20 mouse cellular contexts compared by ENCODE assay signal in the genomic region with DNA sequence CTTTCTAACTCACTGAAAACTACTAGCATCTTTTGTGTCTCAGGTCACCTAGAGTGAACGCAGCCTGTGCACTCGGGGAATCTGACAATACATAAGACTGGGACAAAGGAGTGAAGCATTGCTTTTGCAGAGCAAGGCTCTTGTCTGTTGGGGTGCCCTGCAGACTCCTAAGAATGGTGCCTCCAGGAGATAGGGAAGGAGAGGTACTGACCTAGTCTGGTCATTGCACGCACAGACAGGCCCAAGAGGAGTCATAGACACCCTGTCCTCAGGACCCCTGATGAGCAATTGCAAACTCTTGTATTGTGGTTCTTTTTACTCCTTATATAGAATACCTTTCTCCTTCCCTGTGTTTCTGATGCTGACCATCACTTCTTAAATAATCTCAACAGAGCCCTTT. TPM values are rescaled to one million over a fixed set of nuclear protein-coding genes. Genes with fewer than 3 reads are reported as not detected.
DNase-seq lines count a peak whose midpoint lies in the region; ATAC-seq lines count a peak whose summit lies in the region.
"Had no signal": no experiment of that assay in that cellular context is flagged by ENCODE, and none has a peak within 500 bp of the region (broad histone marks: within the 10 kb centered on the region; RNA-seq: fewer than 3 reads in every experiment).

No protein-coding gene starts in this region.

- H3K9me3 ChIP-seq in forebrain, embryonic 12.5 days, result no peaks in the 10 kb centered on the region
- no peaks in the 10 kb centered on the region for H3K9me3 ChIP-seq in forebrain, embryonic 10.5 days
- H3K9me3 ChIP-seq in heart, embryonic 10.5 days, result no peaks in the 10 kb centered on the region
- no peaks in the 10 kb centered on the region for H3K9me3 ChIP-seq in heart, embryonic 12.5 days (replicated peaks)
- no peaks in the 10 kb centered on the region for H3K9me3 ChIP-seq in midbrain, embryonic 10.5 days (replicated peaks)
- no peaks in the 10 kb centered on the region for H3K9me3 ChIP-seq in midbrain, embryonic 13.5 days
- H3K9me3 ChIP-seq: hindbrain, embryonic 15.5 days had no signal

- no peak overlapping the region for H3K4me2 ChIP-seq in forebrain, embryonic 12.5 days
- H3K4me2 ChIP-seq in heart, embryonic 12.5 days, result no peak overlapping the region
- no peak overlapping the region for H3K4me2 ChIP-seq in midbrain, embryonic 13.5 days (replicated peaks)
- H3K4me2 ChIP-seq: heart, embryonic 11.5 days; hindbrain, embryonic 15.5 days had no signal

- WGBS in forebrain, embryonic 12.5 days, result 16% methylated on average over 3 of the region's 3 CpGs
- 29% methylated on average over 3 of the region's 3 CpGs for WGBS in forebrain, embryonic 10.5 days
- WGBS in heart, embryonic 10.5 days, result 64% methylated on average over 3 of the region's 3 CpGs
- WGBS in heart, embryonic 12.5 days, result 71% methylated on average over 3 of the region's 3 CpGs
- WGBS in midbrain, embryonic 10.5 days, result 32% methylated on average over 3 of the region's 3 CpGs
- WGBS in midbrain, embryonic 13.5 days, result 23% methylated on average over 3 of the region's 3 CpGs

- no peak for ATAC-seq in forebrain, embryonic 12.5 days (ENCODE audit: low FRiP score)
- ATAC-seq in heart, embryonic 12.5 days (ENCODE audit: insufficient number of reproducible peaks, low FRiP score), result no peak
- ATAC-seq in midbrain, embryonic 13.5 days, result no peak
- ATAC-seq: activated CD4-positive, CD25-positive, alpha-beta regulatory T cell, adult 4 months; intestine, embryonic 16.5 days; Patski had no signal

- 0 out of 2 replicates have a peak overlapping the region, but pooled peaks have one; percentile 0 for H3K27ac ChIP-seq in forebrain, embryonic 12.5 days
- H3K27ac ChIP-seq in forebrain, embryonic 10.5 days, result no peak overlapping the region
- H3K27ac ChIP-seq in heart, embryonic 10.5 days, result 0 out of 2 replicates have a peak overlapping the region, but pooled peaks have one; percentile 22
- no peak overlapping the region for H3K27ac ChIP-seq in heart, embryonic 12.5 days (ENCODE audit: poor library complexity, severe bottlenecking)
- H3K27ac ChIP-seq in midbrain, embryonic 10.5 days (replicated peaks), result peak overlapping the region; percentile 33; the same call in 1 of the 2 replicates
- H3K27ac ChIP-seq in midbrain, embryonic 13.5 days, result no peak overlapping the region
- H3K27ac ChIP-seq: hindbrain, embryonic 15.5 days had no signal

- H3K36me3 ChIP-seq in forebrain, embryonic 12.5 days (replicated peaks), result no peaks in the 10 kb centered on the region
- peaks cover 27% of the 10 kb centered on the region for H3K36me3 ChIP-seq in forebrain, embryonic 10.5 days (replicated peaks)
- no peaks in the 10 kb centered on the region for H3K36me3 ChIP-seq in heart, embryonic 10.5 days
- H3K36me3 ChIP-seq in heart, embryonic 12.5 days, result no peaks in the 10 kb centered on the region; the same call in 1 of the 2 replicates
- peaks cover 7% of the 10 kb centered on the region; the same call in 1 of the 2 replicates for H3K36me3 ChIP-seq in midbrain, embryonic 10.5 days
- H3K36me3 ChIP-seq in midbrain, embryonic 13.5 days, result 0 out of 2 replicates have a peak, but pooled peaks cover 3% of the 10 kb centered on the region
- H3K36me3 ChIP-seq: hindbrain, embryonic 15.5 days had no signal

- no peak for DNase-seq in forebrain, embryonic 10.5 days (ENCODE audit: extremely low spot score, low spot score)
- DNase-seq in heart, embryonic 10.5 days (ENCODE audit: low spot score), result no peak
- no peak for DNase-seq in midbrain, embryonic 10.5 days (ENCODE audit: low spot score)
- no peak for DNase-seq in kidney, adult 11 months
- DNase-seq: adrenal gland, postnatal 14 days; cerebellum, adult 11-12 months; cerebellum, adult 9-10 months; cerebellum, postnatal 25 days; gastrocnemius, postnatal 36 days; heart, adult 18-20 months; kidney, adult 8-10 months had no signal

- no peak overlapping the region for H3K9ac ChIP-seq in forebrain, embryonic 12.5 days
- no peak overlapping the region for H3K9ac ChIP-seq in heart, embryonic 12.5 days
- no peak overlapping the region for H3K9ac ChIP-seq in midbrain, embryonic 13.5 days (replicated peaks)
- H3K9ac ChIP-seq: hindbrain, embryonic 15.5 days had no signal

- H3K4me3 ChIP-seq in forebrain, embryonic 12.5 days (replicated peaks), result no peak overlapping the region
- H3K4me3 ChIP-seq in forebrain, embryonic 10.5 days, result no peak overlapping the region
- H3K4me3 ChIP-seq in heart, embryonic 10.5 days, result no peak overlapping the region
- H3K4me3 ChIP-seq in heart, embryonic 12.5 days, result no peak overlapping the region
- H3K4me3 ChIP-seq in midbrain, embryonic 10.5 days, result no peak overlapping the region
- H3K4me3 ChIP-seq in midbrain, embryonic 13.5 days (replicated peaks), result no peak overlapping the region
- H3K4me3 ChIP-seq: hindbrain, embryonic 15.5 days had no signal

- H3K27me3 ChIP-seq in forebrain, embryonic 12.5 days, result peaks cover 14% of the 10 kb centered on the region
- peaks cover 40% of the 10 kb centered on the region for H3K27me3 ChIP-seq in forebrain, embryonic 10.5 days (ENCODE audit: poor library complexity, severe bottlenecking)
- no peaks in the 10 kb centered on the region for H3K27me3 ChIP-seq in heart, embryonic 10.5 days (ENCODE audit: insufficient read depth, poor library complexity, severe bottlenecking)
- no peaks in the 10 kb centered on the region for H3K27me3 ChIP-seq in heart, embryonic 12.5 days (replicated peaks)
- H3K27me3 ChIP-seq in midbrain, embryonic 10.5 days (ENCODE audit: low read depth, poor library complexity, severe bottlenecking), result peaks cover 38% of the 10 kb centered on the region
- no peaks in the 10 kb centered on the region for H3K27me3 ChIP-seq in midbrain, embryonic 13.5 days
- H3K27me3 ChIP-seq: CH12.LX; hindbrain, embryonic 15.5 days; Patski had no signal

- H3K4me1 ChIP-seq in forebrain, embryonic 12.5 days, result peaks cover 47% of the 10 kb centered on the region
- H3K4me1 ChIP-seq in forebrain, embryonic 10.5 days, result peaks cover 73% of the 10 kb centered on the region
- H3K4me1 ChIP-seq in heart, embryonic 10.5 days, result peaks cover 39% of the 10 kb centered on the region
- H3K4me1 ChIP-seq in heart, embryonic 12.5 days (replicated peaks), result peaks cover 39% of the 10 kb centered on the region
- H3K4me1 ChIP-seq in midbrain, embryonic 10.5 days, result peaks cover 64% of the 10 kb centered on the region
- peaks cover 51% of the 10 kb centered on the region for H3K4me1 ChIP-seq in midbrain, embryonic 13.5 days (replicated peaks)

RNA-seq across cellular contexts. Expression of a gene that starts 13.4 kb away (rescaled TPM):
- 23.4 and 23.7 TPM in 2 replicates for polyA plus RNA-seq in forebrain, embryonic 12.5 days (2016; fragmentation: Nextera tagmentation; extraction: Ambion mirVana)
- polyA plus RNA-seq in forebrain, embryonic 10.5 days (2016; fragmentation: Nextera tagmentation; extraction: Ambion mirVana), result 13.4 and 16.2 TPM in 2 replicates
- polyA plus RNA-seq in heart, embryonic 10.5 days (2016; fragmentation: Nextera tagmentation; extraction: Ambion mirVana), result 4.0 and 6.2 TPM in 2 replicates
- 7.0 and 8.2 TPM in 2 replicates for polyA plus RNA-seq in heart, embryonic 12.5 days (2016; fragmentation: Nextera tagmentation; extraction: Ambion mirVana)
- 10.5 TPM in 2 replicates for polyA plus RNA-seq in midbrain, embryonic 10.5 days (2016; fragmentation: Nextera tagmentation; extraction: Ambion mirVana)
- polyA plus RNA-seq in midbrain, embryonic 13.5 days (2015; fragmentation: Nextera tagmentation; extraction: Ambion mirVana), result 9.2 and 10.7 TPM in 2 replicates

Comparison
In these comparisons a context has a peak if more than half of its experiments do, and no peak if none do; other contexts are left out.
1. H3K27ac ChIP-seq: peak in forebrain, embryonic 12.5 days (single experiment), heart, embryonic 10.5 days (single experiment) and midbrain, embryonic 10.5 days (single experiment); none in forebrain, embryonic 10.5 days (single experiment), heart, embryonic 12.5 days (single experiment) and midbrain, embryonic 13.5 days (single experiment).